Mouse (Mus musculus): ENCODE measurements around the gene Bcl2.

DNA sequence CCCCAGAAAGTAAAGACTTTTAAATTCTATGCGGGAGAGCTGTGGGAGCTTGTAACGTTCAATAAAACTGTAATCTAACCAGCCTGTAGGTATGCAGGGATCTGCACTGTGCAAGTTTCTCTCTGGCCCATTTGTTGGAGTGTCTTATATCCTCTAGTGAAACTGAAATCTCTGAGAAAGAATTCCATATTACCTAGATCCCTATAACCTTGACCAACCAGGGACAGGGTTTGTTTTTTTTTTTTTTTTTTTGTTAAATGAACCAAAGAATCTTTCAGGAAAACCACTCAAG, 115.8 kb downstream of the Bcl2 start:
- no peak for TF ChIP-seq CTCF (conservative IDR thresholded peaks at IDR 0.05; ENCODE audit: insufficient read depth, insufficient read length, low read depth, low read length)
- TF ChIP-seq POLR2A (IDR thresholded peaks at IDR 0.05; ENCODE audit: low read depth, low read length) = no peak

Data from kidney, adult 2 months (tissue).